Mouse (Mus musculus) limb, embryonic 14.5 days (tissue): ENCODE results near the gene Dab2ip. TPM values are rescaled to one million over a fixed set of nuclear protein-coding genes. Genes with fewer than 3 reads are reported as not detected.

ENCODE experiments used
- ATAC-seq: fragments of 200-750 bp; cut with Nextera tagmentation; 2 replicates; pipeline ENCODE4 v1.8.0; 2017; ENCODE audit warnings: low read depth, moderate number of reproducible peaks, moderate TSS enrichment; ENCODE audit not compliant: low FRiP score
- DNase-seq: peaks from one replicate; pipeline ENCODE4 v3.0.0-alpha.2; 2015; ENCODE audit warnings: low spot score
- H3K27ac ChIP-seq: fragments of 300-500 bp; sonication (generic); replicated peaks from 2 replicates; pipeline ENCODE4 v1.5.1; 2014; ENCODE audit warnings: low read depth, mild to moderate bottlenecking, low read length, moderate library complexity, mixed read lengths
- H3K27me3 ChIP-seq: fragments of 300-500 bp; sonication (generic); 2 replicates; pipeline ENCODE4 v1.6.1; 2014; ENCODE audit warnings: low read length, mixed read lengths; ENCODE audit not compliant: control insufficient read depth, insufficient read depth
- H3K36me3 ChIP-seq: fragments of 300-500 bp; sonication (generic); 2 replicates; pipeline ENCODE4 v1.6.1; 2014; ENCODE audit warnings: mild to moderate bottlenecking, low read length, moderate library complexity, mixed read lengths; ENCODE audit not compliant: control insufficient read depth, insufficient read depth
- H3K4me1 ChIP-seq: fragments of 300-500 bp; sonication (generic); 2 replicates; pipeline ENCODE4 v1.6.1; 2014; ENCODE audit warnings: antibody characterized with exemption, low read length, mixed read lengths; ENCODE audit not compliant: control insufficient read depth, insufficient read depth
- H3K4me2 ChIP-seq: fragments of 300-500 bp; sonication (generic); replicated peaks from 2 replicates; pipeline ENCODE4 v1.6.1; 2014; ENCODE audit warnings: low read depth, mild to moderate bottlenecking, low read length, moderate library complexity; ENCODE audit not compliant: severe bottlenecking
- H3K4me3 ChIP-seq: fragments of 300-500 bp; sonication (generic); replicated peaks from 2 replicates; pipeline ENCODE4 v1.5.1; 2014; ENCODE audit warnings: low read length
- H3K9ac ChIP-seq: fragments of 300-500 bp; sonication (generic); 2 replicates; pipeline ENCODE4 v1.6.1; 2014; ENCODE audit warnings: mild to moderate bottlenecking, low read depth, low read length, moderate library complexity; ENCODE audit not compliant: severe bottlenecking
- H3K9me3 ChIP-seq: fragments of 300-500 bp; sonication (generic); 2 replicates; pipeline ENCODE4 v1.6.1; 2016; ENCODE audit warnings: low read length; ENCODE audit not compliant: control insufficient read depth
- POLR2A ChIP-seq: fragments of 200-500 bp; IDR thresholded peaks from 2 replicates; pipeline ENCODE4 v1.8.0; 2012; ENCODE audit warnings: inconsistent platforms, mild to moderate bottlenecking, moderate library complexity, borderline replicate concordance; ENCODE audit not compliant: insufficient read depth, insufficient read length; ENCODE audit errors: extremely low read depth
- WGBS: fragments of 180-500 bp; shearing (Covaris S2); extraction: QIAGEN DNeasy Blood & Tissue Kit; methylation state at CpG from one replicate; pipeline ENCODE4 v1.1.7; 2014; 5-methylcytosine and 5-hydroxymethylcytosine counted together
- polyA plus RNA-seq, 2 experiments: library from polyadenylated mRNA; depleted of rRNA in 1 of 2; stranded (reverse) in 1 of 2; unstranded in 1 of 2; fragments of >200 nt; fragmentation: Nextera tagmentation in 1 of 2; extraction: Ambion mirVana in 1 of 2; gene quantifications; 2 replicates each; pipeline versions ENCODE4 v1.2.1 to v1.2.3; 2012 to 2014

Gene Dab2ip
- polyA plus RNA-seq, 2 experiments = 62.2 to 69.8 TPM

DNA sequence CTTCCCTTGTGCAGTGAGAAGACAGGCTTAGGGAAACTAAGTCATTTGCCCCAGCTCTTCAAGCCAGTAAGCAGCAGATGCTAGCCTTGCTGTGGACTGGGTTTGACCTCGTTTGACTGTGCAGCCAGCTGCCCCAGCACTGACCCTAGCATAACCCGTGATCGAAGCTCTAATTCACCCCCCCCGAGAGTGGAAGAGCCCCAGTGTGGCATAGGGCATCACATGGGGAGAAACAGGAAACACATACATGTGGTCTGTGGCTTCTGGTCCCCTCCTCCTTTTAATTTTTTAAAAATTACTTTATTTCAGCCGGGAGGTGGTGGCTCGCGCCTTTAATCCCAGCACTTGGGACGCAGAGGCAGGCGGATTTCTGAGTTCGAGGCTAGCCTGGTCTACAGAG, 27.3 kb upstream of the Dab2ip start:
- 80% methylated on average over 10 of the region's 10 CpGs for WGBS
- H3K27me3 ChIP-seq = no peaks in the 10 kb centered on the region
- H3K4me3 ChIP-seq = no peak overlapping the region
- no peaks in the 10 kb centered on the region for H3K4me1 ChIP-seq
- no peak overlapping the region for H3K9ac ChIP-seq
- no peaks in the 10 kb centered on the region for H3K9me3 ChIP-seq
- DNase-seq = no peak
- no peaks in the 10 kb centered on the region for H3K36me3 ChIP-seq
- no peak overlapping the region for H3K4me2 ChIP-seq
- no peak for TF ChIP-seq POLR2A
- no peak for ATAC-seq
- H3K27ac ChIP-seq = no peak overlapping the region

- DNase-seq (no peak), ATAC-seq (no peak)
- no peaks in the 10 kb centered on the region for H3K27me3 ChIP-seq
- H3K4me2 ChIP-seq = no peak overlapping the region
- H3K4me1 ChIP-seq = no peaks in the 10 kb centered on the region
- 75% methylated on average over 9 of the region's 9 CpGs for WGBS
- no peak overlapping the region for H3K4me3 ChIP-seq
- no peaks in the 10 kb centered on the region for H3K9me3 ChIP-seq
- H3K27ac ChIP-seq = no peak overlapping the region
- H3K36me3 ChIP-seq = no peaks in the 10 kb centered on the region
- no peak overlapping the region for H3K9ac ChIP-seq
- TF ChIP-seq POLR2A = no peak
Observed at GRCm38 (mm10) chr2:35533646-35534045, 24.4 kb upstream of the Dab2ip start.

GRCm38 (mm10) chr2:35539276-35539972, 18.6 kb upstream of the Dab2ip start:
- Histone ChIP-seq H3K9me3 (no peaks in the 10 kb centered on the region), H3K27ac (no peak overlapping the region), H3K4me2 (peak overlapping the region; percentile 22; the same call in 1 of the 2 replicates), H3K36me3 (no peaks in the 10 kb centered on the region), H3K27me3 (no peaks in the 10 kb centered on the region), H3K9ac (no peak overlapping the region), H3K4me3 (no peak overlapping the region), H3K4me1 (peaks cover 3% of the 10 kb centered on the region; the same call in 1 of the 2 replicates)
- WGBS = 7% methylated on average over 13 of the region's 13 CpGs
- peak; percentile 65 for ATAC-seq
- DNase-seq = peak; percentile 55
- no peak for TF ChIP-seq POLR2A

DNA sequence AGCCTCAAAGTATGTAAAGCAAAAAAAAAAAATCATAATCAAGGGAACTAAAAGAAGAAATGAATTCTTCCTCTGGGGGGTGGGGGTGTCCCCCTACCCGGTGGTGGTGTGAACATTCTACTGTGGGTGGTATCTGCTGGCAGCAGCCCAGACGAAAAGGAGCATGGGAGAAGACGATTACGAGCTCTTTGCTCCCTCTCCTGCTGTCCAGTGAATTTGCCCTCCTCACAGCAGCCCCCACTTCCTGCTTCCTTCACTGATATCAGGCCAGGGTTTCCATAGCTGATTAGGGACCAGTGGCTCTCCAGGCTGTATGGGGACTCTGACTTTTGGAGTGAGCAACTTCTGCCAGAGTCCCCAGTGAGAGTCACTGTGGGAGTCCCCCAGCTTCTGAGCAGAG, 17.3 kb upstream of the Dab2ip start:
- no peak for DNase-seq
- Histone ChIP-seq H3K4me1 (peaks cover 10% of the 10 kb centered on the region), H3K27me3 (no peaks in the 10 kb centered on the region), H3K9ac (no peak overlapping the region), H3K4me2 (no peak overlapping the region), H3K4me3 (no peak overlapping the region), H3K36me3 (no peaks in the 10 kb centered on the region), H3K9me3 (no peaks in the 10 kb centered on the region), H3K27ac (no peak overlapping the region)
- WGBS = 32% methylated on average over 4 of the region's 4 CpGs
- no peak for ATAC-seq
- TF ChIP-seq POLR2A = no peak

- peak; percentile 79 for ATAC-seq
- 7% methylated on average over 14 of the region's 14 CpGs for WGBS
Observed at GRCm38 (mm10) chr2:35544717-35545116, 13.3 kb upstream of the Dab2ip start.

More at GRCm38 (mm10) chr2:35544717-35545116, 13.3 kb upstream of the Dab2ip start:
- Histone ChIP-seq H3K4me3 (peak overlapping the region; percentile 15; the same call in 1 of the 2 replicates), H3K27me3 (no peaks in the 10 kb centered on the region), H3K27ac (no peak overlapping the region), H3K36me3 (no peaks in the 10 kb centered on the region), H3K4me1 (peaks cover 7% of the 10 kb centered on the region), H3K9ac (no peak overlapping the region), H3K9me3 (no peaks in the 10 kb centered on the region), H3K4me2 (peak overlapping the region; percentile 51)
- DNase-seq = peak; percentile 78
- no peak for TF ChIP-seq POLR2A
